Mouse (Mus musculus) cortical plate, adult 2 months (tissue): ENCODE measurements around the gene Elmsan1. TPM values are rescaled to one million over a fixed set of nuclear protein-coding genes. Genes with fewer than 3 reads are reported as not detected.
A peak's percentile ranks its signal among the peaks of the same experiment; 100 is the strongest.

Source experiments
- H3K27ac ChIP-seq: fragments of 200-500 bp; 2 replicates; pipeline ENCODE4 v1.5.1; 2012; ENCODE audit warnings: low read length, control low read depth, inconsistent platforms; ENCODE audit not compliant: insufficient read depth
- H3K4me1 ChIP-seq: fragments of 200-500 bp; 2 replicates; pipeline ENCODE4 v1.6.1; 2011; ENCODE audit warnings: low read length; ENCODE audit not compliant: control insufficient read depth, insufficient read depth
- H3K4me3 ChIP-seq: fragments of 200-500 bp; 2 replicates; pipeline ENCODE4 v1.5.1; 2011; ENCODE audit warnings: mild to moderate bottlenecking, low read length, control low read depth; ENCODE audit not compliant: insufficient read depth
- CTCF ChIP-seq: fragments of 200-500 bp; IDR thresholded peaks from 2 replicates; pipeline ENCODE4 v1.5.1; 2011; ENCODE audit warnings: mild to moderate bottlenecking, control low read depth, low read length; ENCODE audit not compliant: insufficient read depth; ENCODE audit errors: extremely low read depth
- POLR2A ChIP-seq: fragments of 200-500 bp; IDR thresholded peaks from 2 replicates; pipeline ENCODE4 v1.6.1; 2011; ENCODE audit warnings: mild to moderate bottlenecking, low read length, control low read depth; ENCODE audit not compliant: insufficient read depth; ENCODE audit errors: extremely low read depth
- polyA plus RNA-seq: library from polyadenylated mRNA; depleted of rRNA; stranded (reverse); fragments of >200 nt; gene quantifications from 2 replicates; pipeline ENCODE4 v1.2.3, GENCODE M21; 2012

The Elmsan1 gene
- polyA plus RNA-seq, 1 experiment: 6.9 TPM

DNA sequence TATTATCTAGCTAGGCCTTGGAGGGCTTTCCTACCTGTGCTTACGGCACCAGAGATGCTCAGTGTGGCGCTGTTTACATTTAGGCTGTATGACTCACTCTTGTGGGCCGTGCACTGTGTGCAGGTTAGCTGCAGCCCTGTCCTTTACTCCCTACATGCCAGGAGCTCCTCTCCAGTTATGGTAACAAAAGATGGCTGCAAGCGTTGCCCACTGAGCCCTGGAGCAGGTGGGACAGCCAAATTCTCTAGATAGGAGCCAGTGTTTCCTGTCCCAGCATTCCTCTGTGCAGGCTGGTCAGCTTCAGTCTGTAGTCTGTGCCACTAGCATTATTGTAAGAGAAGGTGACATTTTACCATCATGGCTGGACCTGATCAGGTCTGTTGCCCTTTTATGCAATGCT lies 77.4 kb downstream of the Elmsan1 start:
- H3K27ac ChIP-seq: no peak overlapping the region
- H3K4me1 ChIP-seq: no peaks in the 10 kb centered on the region
- TF ChIP-seq CTCF (no peak), POLR2A (no peak)
- H3K4me3 ChIP-seq: no peak overlapping the region

DNA sequence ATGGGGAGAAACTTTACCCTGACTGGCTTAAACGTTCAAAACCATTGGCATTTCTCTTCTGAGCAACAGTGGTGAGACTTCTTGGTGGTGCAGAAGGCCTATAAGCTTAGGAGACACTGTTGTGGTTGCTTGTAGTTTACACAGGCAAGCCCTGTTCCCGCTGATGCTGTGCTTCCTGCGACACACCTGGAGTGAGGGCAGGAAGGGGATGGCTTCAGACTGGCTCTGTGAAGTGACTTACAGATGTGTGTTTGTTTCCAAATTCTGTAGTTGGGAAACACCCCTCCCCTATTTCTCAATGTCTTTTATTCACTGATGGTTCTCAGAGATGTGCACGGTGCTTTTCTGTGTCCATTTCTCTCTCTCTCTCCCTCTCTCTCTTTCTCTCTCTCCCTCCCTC lies 78.5 kb downstream of the Elmsan1 start:
- no peaks in the 10 kb centered on the region for H3K4me1 ChIP-seq
- H3K4me3 ChIP-seq: no peak overlapping the region
- H3K27ac ChIP-seq: no peak overlapping the region
- TF ChIP-seq POLR2A: no peak
- TF ChIP-seq CTCF: no peak

DNA sequence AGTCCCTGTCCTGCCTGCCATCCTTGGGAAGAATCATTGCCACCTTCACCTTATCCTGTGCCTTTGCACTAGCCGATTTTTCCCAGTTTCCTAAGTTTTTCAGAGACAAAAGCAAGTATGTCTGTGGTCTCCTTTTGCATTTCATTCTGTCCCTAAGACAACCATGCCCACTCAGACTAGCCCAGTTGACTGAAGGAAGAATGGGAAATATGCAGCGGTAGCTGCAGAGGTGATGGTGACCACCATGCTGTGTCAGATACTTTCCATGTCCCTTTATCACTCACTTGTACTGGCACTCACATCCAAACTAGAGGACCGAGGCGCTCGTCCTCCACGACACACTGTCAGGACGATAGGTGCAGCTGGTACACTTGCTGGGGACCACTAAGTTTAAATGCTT lies 81.5 kb downstream of the Elmsan1 start:
- no peak overlapping the region for H3K4me3 ChIP-seq
- H3K4me1 ChIP-seq: no peaks in the 10 kb centered on the region
- H3K27ac ChIP-seq: no peak overlapping the region
- TF ChIP-seq POLR2A: no peak
- no peak for TF ChIP-seq CTCF

DNA sequence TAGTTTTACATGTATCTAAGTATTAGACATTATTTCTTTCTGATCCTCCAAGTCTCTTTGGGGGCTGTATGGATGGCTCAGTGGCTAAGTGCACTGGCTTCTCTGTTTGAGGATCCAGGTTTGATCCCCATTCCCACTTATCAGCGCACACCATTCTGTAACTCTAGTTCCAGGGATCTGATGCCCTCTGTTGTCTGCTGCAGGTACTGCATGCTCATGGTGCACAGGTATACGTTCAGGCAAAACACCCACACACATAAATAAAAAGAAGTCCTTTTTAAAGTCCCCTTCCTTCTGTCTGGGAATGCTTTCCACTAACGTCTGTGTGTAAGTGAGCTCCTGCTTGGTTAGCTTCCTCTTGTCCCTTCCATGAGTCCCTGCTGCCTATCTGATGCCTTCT lies 86.4 kb downstream of the Elmsan1 start:
- TF ChIP-seq CTCF (peak; percentile 43; the same call in 1 of the 2 replicates), POLR2A (no peak)
- no peak overlapping the region for H3K4me3 ChIP-seq
- H3K4me1 ChIP-seq: no peaks in the 10 kb centered on the region
- no peak overlapping the region for H3K27ac ChIP-seq

DNA sequence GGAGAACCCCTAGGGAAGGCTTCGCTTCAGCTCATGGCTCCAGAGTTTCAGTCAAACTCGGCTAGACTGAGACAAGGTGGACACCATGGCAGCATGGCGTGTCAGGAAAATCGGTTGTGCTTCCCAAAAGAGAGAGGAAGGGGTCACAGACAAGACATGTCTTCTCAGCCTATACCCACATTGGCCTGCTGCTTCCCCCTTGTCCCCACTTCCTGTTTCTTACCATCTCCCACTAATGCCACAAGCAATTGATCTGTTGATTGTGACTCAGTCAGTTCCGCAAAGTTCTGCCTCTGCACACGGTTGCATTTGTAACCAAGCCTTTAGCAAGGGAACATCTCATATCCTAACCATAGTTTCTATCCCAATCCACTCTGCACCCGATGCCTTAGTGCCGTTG lies 88.8 kb downstream of the Elmsan1 start:
- Histone ChIP-seq H3K4me1 (no peaks in the 10 kb centered on the region), H3K27ac (no peak overlapping the region), H3K4me3 (no peak overlapping the region)
- TF ChIP-seq CTCF: no peak
- no peak for TF ChIP-seq POLR2A

DNA sequence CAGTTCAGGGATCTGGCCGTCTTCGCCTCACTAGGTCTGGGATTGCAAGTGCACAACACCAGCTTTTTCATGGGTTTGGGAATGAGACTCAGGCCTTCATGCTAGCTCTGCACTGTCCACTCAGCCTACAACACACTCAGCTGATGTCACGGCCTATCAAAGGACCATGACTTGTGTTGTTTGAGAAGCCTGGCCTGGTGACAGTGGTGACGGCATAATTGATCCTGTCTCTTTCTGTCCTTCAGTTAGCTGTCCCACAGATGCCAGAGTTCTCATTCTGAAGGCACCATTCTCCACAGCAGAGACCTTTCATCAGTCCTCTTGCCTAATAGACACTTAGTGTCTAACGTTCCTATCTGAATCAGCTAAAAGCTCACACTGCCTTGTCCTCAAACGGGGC lies 90.1 kb downstream of the Elmsan1 start:
- Histone ChIP-seq H3K4me1 (no peaks in the 10 kb centered on the region), H3K4me3 (no peak overlapping the region), H3K27ac (no peak overlapping the region)
- TF ChIP-seq CTCF: no peak
- no peak for TF ChIP-seq POLR2A

DNA sequence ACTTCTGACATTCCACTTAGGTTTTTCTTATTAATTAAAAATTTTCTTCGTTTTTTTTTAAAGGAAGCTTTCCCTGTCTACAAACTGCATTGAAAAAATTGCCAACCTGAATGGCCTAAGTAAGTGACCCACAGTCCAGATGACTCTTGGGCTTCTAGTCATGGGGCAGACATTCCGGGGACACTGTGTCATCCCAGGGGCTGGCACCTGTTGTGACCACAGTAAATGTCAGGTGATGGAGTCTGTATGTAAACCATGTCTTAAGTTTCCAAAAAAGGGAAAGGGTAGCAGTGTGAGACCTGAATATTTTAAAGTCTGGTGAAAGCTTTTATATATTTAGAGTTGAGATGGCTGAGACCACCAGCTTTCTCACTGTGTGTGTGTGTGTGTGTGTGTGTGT lies 91.8 kb downstream of the Elmsan1 start:
- TF ChIP-seq CTCF (no peak), POLR2A (no peak)
- no peak overlapping the region for H3K4me3 ChIP-seq
- H3K4me1 ChIP-seq: no peaks in the 10 kb centered on the region
- no peak overlapping the region for H3K27ac ChIP-seq

DNA sequence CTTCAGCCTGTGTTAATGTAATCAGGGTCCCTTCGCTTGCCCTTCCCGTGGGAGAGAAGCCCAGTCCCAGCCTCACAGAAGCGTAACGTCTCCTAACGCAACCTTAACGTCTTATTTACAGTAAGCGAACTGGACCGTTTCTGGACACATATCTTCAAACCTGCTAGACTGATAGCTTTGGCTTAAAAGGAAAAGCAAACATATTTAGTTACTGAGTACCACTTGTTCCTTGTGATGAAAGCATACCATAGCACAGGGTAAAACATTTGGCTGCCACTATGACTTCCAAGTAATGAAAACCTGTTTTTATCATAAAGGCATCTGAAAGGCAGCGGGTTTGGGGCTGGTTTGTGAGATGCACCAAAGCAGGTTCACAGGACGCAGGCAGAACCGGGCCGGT lies 92.8 kb downstream of the Elmsan1 start:
- Histone ChIP-seq H3K4me3 (no peak overlapping the region), H3K4me1 (no peaks in the 10 kb centered on the region), H3K27ac (no peak overlapping the region)
- no peak for TF ChIP-seq CTCF
- TF ChIP-seq POLR2A: no peak

DNA sequence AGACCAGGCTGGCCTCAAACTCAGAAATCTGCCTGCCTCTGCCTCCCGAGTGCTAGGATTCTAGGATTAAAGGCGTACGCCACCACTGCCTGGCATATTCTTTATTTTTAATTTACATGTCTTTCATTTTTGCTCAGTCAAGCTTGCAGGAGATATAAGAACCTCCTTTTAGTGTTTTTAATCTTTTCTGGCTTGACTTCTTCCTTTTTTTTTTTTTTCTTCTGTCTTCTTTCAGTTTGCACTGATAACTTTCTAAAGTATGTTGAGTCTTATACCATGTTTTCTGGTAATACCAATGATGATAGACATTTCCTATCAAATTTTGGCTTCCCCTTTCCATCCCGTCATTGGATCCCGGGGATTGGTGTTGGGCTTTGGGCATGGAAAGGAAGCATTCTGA lies 99.1 kb downstream of the Elmsan1 start:
- H3K27ac ChIP-seq: no peak overlapping the region
- TF ChIP-seq POLR2A (no peak), CTCF (no peak)

DNA sequence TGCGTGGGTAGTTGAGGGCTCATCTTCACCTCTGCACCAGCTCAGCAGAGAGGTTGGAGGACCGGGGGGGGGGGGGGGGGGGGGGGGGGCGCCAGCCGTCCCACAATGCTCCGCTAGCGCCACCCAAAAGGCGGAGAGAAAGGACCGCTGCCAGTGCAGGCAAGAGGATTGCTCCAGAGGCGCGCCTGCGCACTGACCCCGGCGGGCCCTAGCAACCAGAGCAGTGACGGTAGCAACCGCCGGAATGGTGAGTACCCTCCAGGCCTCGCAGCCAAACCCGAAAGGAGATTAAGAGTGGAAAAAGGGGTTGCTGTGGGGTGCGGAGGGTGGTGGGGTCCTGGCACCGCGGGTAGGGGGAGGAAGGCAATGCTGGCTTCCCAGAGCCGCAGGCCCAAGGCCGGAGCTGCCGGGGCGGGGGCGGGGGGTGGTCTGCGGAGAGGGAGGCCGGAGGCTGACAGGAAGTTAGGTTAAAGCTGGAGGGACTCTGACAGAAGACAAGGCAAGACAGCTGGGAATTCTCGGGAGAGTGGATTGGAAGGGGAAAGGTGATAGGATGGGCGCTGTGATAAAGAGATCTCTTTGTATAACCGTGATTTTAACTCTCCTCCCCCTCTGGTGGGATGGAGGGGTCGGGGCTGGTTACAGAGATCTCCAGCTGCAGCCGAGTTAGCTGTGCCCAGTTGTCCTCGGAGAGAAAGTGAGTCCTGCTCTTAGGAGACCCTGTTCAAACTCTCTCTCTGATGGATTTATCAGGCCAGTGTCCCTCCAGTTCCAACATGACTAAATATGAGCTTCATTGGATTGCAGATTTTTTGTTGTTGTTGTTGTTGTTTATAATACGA lies 104.3 kb downstream of the Elmsan1 start, which contains the start of gene Dnal1:
Gene Dnal1 (plus strand): TSS at position 214 of the 842 bp plus-strand sequence.
- no peak within 1 kb of the TSS for H3K27ac ChIP-seq
- TF ChIP-seq POLR2A (peak; percentile 59; the same call in 1 of the 2 replicates), CTCF (no peak)
- H3K4me3 ChIP-seq: peak within 1 kb of the TSS; percentile 90
- H3K4me1 ChIP-seq: no peaks in the 10 kb centered on the region; the same call in 1 of the 2 replicates

More for the DNA sequence above, 99.1 kb downstream of the Elmsan1 start:
- Histone ChIP-seq H3K4me3 (no peak overlapping the region), H3K4me1 (no peaks in the 10 kb centered on the region; the same call in 1 of the 2 replicates)

DNA sequence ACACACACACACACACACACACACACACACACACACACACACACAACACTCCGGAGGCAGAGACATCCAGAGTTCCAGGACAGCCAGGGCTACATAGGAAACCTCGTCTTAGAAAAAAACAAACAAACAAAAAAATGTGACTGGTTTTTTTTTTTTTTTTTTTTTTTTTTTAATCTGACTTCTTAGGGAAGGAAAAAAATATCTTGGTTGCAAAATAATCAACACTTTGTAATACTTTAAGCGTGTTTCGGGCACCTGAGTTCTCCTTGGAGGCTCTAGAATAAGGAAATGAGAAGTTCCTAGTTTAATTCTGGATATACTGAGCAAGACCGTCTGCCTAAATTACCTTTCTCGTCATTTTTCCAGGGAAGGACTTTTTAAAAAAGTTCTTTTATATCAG lies 105.0 kb downstream of the Elmsan1 start:
- peak overlapping the region; percentile 90 for H3K4me3 ChIP-seq
- H3K27ac ChIP-seq: no peak overlapping the region
- TF ChIP-seq POLR2A: no peak
- TF ChIP-seq CTCF: no peak
- H3K4me1 ChIP-seq: no peaks in the 10 kb centered on the region; the same call in 1 of the 2 replicates
